Mouse (Mus musculus): ENCODE results near the gene Megf11.

GRCm38 (mm10) chr9:64645462-64645861 is 260.0 kb downstream of the Megf11 start:
- no peak for TF ChIP-seq GATA1 (IDR thresholded peaks at IDR 0.05; ENCODE audit: borderline replicate concordance, low read length)
- TF ChIP-seq FLI1 (IDR thresholded peaks at IDR 0.05; ENCODE audit: low read length) = no peak

Measured in megakaryocyte, embryonic 14.5 days (primary cell).